Mouse (Mus musculus) small intestine, adult 2 months (tissue): ENCODE data around the gene Aldh6a1.

Experiments used
- CTCF ChIP-seq: fragments of 200-500 bp; IDR thresholded peaks from 2 replicates; pipeline ENCODE4 v1.5.1; 2012; ENCODE audit warnings: low read depth, mild to moderate bottlenecking, control low read depth, inconsistent platforms, low read length, moderate library complexity, mixed read lengths; ENCODE audit not compliant: insufficient replicate concordance, insufficient read length; ENCODE audit errors: extremely low read depth
- POLR2A ChIP-seq: fragments of 200-500 bp; IDR thresholded peaks from 2 replicates; pipeline ENCODE4 v1.6.1; 2012; ENCODE audit warnings: low read depth, mild to moderate bottlenecking, control low read depth, inconsistent platforms, low read length, moderate library complexity

DNA sequence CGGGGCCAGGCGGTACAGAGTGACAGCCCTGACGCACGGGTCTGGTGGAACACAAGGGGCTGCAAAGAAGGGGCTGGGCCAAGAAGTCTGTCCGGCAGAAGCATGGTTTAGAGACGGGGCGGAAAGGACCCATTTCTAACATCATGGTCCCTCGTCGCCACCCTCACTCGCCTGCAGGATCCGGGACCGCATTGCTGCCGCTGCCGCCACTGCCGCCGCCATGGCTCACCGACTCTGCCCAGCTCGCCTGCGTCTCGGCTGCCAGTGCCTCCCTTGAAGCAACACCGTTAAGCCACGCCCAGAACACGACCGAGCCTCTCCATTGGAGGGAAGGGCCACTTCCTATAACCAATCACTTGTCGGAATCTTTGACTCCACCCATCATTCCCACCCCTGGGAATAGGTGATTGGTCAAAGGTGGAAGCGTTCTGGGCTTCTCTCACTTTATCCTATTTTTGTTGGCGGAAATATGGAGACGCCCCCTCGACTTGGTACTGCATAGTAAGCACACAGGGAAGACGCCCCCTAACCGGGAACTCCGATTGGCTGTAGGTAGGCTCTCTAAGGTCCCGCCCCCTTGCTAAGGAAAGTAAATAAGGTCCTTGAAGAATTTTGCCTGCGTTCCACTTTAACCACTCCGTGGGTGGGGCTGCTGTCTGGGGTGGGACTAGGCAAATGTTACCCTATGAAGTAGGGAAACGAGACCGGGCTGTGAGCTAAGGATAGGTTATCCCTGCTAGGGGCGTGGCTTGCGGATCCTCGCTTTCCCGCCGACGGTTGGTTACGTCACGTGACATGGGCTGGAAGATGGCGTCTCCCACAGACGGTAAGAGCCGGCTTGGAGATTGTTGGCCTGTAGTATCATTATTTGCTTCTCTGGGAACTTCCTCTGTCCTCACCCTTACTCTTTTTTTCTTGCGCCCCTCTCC is at the start of gene Aldh6a1, which contains the start of gene Lin52:
- no peak for TF ChIP-seq CTCF
- TF ChIP-seq POLR2A = peak; percentile 90
